Mouse (Mus musculus) spleen, postnatal 36 days (tissue): ENCODE measurements at regions not wholly inside any gene's neighbourhood (a gene's known extent, or its start where the extent isn't known, plus 50 kb on each side); places are given as distances from the start of the nearest gene placed in this dataset.

Experiments
- DNase-seq, 2 experiments: peaks; one replicate each; pipeline ENCODE4 v3.0.0; 2022; ENCODE audit warnings: low spot score in 2 of 2, mixed read lengths in 1 of 2

- DNase-seq: no peak
These were observed 446.5 kb downstream of the Pdgfc start for GRCm38 (mm10) chr3:81482742-81483141.

- DNase-seq: no peak
These were observed 447.1 kb downstream of the Pdgfc start for GRCm38 (mm10) chr3:81483363-81483762.

GRCm38 (mm10) chr3:81505316-81505715, 427.1 kb upstream of the Ctso start:
- DNase-seq: no peak

DNA sequence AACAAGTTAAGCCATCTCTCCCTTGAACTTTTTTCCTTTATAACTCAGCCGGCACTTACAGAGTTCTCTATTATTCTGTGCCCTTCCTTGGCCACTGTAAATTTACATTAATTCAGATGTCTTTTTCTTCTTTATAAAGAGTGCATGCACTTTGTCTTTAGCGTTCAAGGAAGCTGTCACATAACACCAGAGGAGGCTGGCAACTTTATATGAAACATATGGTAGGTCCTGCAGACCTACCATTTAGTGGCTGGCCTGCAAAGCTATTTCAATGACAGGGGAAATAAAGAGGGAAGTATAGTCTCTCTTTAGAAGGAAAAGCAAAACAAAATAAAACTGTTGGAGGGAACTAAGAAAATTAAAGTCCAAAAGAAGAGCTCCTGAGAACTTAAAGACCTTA, 423.8 kb upstream of the Ctso start:
- DNase-seq: no peak

DNA sequence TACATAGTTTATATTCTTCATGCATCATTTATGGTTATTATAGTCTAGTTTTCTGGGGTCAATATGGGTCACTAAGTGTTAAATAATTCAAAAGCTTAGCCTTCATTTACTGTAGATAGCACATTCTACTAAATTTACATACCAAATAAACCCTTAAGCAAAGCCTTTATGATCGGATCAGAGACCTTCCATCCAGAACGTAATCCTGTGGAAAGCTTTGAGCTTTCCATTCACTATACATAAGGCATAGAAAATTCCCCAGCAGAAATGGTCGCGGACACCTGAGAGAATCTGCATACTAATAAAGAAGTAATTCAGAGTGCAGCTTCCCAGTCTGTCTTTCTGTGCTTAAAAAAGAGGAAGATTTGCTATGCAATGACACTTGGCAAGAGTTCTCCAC, 410.6 kb upstream of the Ctso start:
- no peak for DNase-seq

- no peak for DNase-seq
These were observed 401.5 kb upstream of the Ctso start for GRCm38 (mm10) chr3:81530872-81531271.

GRCm38 (mm10) chr3:81535448-81536205, 396.8 kb upstream of the Ctso start:
- DNase-seq: no peak

- no peak for DNase-seq
These were observed 377.6 kb upstream of the Ctso start for GRCm38 (mm10) chr3:81554773-81555172.

DNA sequence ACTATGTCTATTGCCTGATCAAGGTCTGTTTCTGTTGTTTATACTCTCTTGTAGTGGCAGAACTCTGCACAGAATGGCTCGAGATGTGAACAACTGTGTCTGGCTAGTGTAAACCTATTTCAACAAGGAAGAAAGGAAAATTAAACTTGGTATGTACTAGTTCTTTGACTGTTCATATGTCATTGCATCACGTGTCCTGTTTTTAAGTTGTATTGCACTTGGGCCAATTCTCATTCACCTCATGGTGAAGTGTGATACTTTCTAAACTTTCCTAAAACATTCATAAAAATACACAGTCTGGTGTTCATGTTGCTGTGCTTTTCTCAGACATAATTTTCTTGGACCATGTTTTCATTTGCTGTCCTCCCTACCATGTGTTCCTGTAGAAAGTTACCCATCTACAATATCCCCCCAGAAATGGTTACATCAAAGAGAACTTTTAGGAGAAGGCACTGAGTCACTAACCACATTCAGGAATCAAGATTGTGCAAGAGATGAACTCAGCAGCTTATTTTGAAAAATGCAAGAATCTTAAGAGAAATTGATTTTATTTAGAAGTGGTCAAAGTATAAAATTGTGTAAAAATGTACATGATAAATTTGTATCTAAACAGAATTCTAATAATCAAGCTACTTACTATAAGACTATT, 369.7 kb upstream of the Ctso start:
- DNase-seq: no peak

GRCm38 (mm10) chr3:81563858-81564756, 368.3 kb upstream of the Ctso start:
- DNase-seq: no peak

GRCm38 (mm10) chr3:81564757-81565063, 367.7 kb upstream of the Ctso start:
- DNase-seq: no peak

GRCm38 (mm10) chr3:81583387-81584027, 348.9 kb upstream of the Ctso start:
- DNase-seq: no peak

DNA sequence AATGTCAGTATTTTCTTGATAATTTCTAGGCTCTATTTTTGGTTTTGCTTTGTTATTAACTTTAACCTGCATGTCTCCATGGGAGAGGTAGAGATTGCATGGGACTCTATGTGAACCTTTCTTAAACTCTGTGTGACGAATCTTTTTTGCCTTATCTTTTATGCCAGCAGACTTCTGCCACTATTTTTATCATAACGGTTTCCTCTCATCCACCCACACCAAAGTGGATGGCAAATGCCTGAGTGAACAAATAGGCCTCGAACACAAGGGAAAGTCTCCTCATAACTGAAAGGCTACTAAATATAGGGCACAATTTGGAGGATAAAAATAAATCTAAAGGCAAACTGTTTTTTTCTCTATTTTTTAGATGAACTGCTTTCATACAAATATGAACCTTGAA, 343.3 kb upstream of the Ctso start:
- no peak for DNase-seq

GRCm38 (mm10) chr3:81629157-81629556, 303.2 kb upstream of the Ctso start:
- DNase-seq: no peak

DNA sequence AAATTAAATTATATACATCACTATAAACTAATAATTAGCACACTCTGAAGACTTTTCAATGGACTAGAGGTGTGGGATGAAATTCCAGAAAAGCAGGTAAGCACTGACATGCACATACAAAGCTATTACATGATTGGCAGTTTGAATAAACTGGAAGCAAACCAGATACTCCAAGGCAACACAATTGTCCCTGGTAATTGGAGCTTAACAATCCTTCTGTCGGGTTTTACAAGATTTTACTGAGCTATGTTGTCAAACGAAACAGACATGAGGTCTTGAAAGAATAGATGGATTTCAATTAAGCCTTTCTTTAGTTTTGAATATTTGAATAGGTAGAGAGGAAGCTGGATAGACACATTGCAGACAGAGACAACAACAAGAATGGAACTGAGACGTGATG, 273.9 kb upstream of the Ctso start:
- DNase-seq: no peak

- no peak for DNase-seq
These were observed 270.8 kb upstream of the Ctso start for GRCm38 (mm10) chr3:81661620-81662019.

- no peak for DNase-seq
These were observed 266.1 kb upstream of the Ctso start for GRCm38 (mm10) chr3:81666262-81666661.

GRCm38 (mm10) chr3:81676570-81676969, 255.8 kb upstream of the Ctso start:
- DNase-seq: no peak

DNA sequence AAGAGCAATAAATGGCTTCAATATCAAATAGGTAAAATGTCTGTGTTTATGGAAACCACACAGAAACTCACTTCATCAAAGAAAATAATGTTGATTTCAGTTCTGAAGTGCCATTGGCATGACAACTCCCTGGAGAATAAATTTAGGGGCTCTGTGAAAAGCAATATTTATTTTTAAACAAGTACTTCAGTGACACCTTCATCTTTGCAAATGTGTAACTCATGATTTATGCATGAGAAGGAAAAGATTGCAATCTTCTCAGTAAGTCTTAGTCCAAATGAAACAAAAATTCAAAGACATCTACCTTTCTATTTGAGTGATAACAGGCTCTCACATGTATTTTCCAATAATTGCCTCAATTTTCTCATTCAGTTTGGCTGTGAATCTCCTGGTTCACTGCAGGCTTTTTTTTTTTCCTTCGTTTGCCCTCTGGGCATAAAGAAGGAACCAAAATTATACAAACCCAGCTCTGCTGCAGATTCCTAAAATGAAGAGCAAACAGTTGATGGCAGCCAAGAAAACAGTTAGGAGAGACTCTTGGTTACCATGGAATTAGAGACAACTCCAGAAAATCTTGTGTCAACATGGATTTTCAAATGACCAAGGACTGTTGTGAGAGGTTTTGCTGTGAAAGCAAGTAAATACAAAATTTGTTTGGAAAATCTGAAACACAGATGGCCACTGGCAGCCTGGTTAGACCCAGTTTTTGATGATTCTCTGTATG, 230.3 kb upstream of the Ctso start:
- no peak for DNase-seq

DNA sequence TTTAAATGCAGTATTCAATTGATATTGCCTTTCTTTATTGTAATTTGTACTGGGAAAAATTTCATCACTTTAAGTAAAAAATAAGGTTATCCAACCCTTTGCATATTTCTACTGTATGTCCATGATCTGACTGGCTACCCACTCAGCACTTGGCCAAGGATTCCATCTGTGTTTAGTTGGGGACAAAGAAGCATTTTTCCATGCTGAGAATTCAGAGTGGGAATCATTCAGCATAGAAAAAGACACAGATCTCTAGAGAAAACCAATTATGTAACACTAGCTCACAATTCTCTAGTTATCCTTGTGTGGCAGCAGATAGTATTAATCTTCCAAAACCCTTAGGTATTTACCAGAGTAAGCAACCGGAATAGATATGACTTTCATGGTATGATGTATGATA, 213.5 kb upstream of the Ctso start:
- no peak for DNase-seq

DNA sequence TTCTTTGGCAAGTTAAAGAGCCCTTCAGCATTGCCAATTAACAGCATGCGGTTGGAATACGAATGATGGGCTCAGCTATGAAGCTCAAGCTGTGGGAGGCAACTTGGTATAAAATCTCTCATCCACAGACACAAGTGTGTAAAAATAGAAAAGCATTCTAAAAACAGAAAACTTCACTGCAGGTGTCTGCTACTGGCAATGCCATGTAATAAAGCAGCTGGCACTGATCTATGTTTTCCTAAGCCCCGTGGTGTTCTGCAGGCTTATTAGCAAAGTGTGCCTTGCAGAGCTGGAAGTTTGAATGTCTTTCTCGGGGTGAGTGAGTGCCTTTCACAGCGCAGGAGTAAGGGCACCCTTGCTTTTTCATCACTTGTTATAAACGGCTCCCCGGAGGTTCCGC, 196.9 kb upstream of the Ctso start:
- no peak for DNase-seq

DNA sequence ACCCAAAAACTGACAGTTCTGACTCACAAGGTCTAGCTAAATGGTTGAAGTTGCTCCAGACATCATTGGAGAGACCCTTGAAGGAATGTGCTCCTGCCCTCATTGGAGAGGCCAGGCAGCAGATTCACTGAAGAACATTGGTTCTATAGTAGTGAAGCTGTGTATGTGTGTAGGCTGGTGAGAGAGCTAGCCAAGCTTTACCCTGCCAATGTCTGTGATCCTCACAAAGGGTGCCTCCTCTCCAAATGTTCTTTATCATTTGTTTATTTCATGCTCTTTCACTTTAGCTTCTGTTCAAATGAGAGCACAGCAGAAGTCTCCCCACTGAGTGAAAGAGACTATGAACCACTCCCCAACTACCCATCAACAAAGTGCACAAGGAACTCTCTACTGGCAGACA, 195.6 kb upstream of the Ctso start:
- DNase-seq: no peak
